Mouse (Mus musculus) limb, embryonic 14.5 days (tissue): ENCODE results near the gene Wrb. TPM values are rescaled to one million over a fixed set of nuclear protein-coding genes. Genes with fewer than 3 reads are reported as not detected.

ENCODE experiments used
- ATAC-seq: fragments of 200-750 bp; cut with Nextera tagmentation; 2 replicates; pipeline ENCODE4 v1.8.0; 2017; ENCODE audit warnings: low read depth, moderate number of reproducible peaks, moderate TSS enrichment; ENCODE audit not compliant: low FRiP score
- DNase-seq: peaks from one replicate; pipeline ENCODE4 v3.0.0-alpha.2; 2015; ENCODE audit warnings: low spot score
- H3K27ac ChIP-seq: fragments of 300-500 bp; sonication (generic); replicated peaks from 2 replicates; pipeline ENCODE4 v1.5.1; 2014; ENCODE audit warnings: low read depth, mild to moderate bottlenecking, low read length, moderate library complexity, mixed read lengths
- H3K27me3 ChIP-seq: fragments of 300-500 bp; sonication (generic); 2 replicates; pipeline ENCODE4 v1.6.1; 2014; ENCODE audit warnings: low read length, mixed read lengths; ENCODE audit not compliant: control insufficient read depth, insufficient read depth
- H3K36me3 ChIP-seq: fragments of 300-500 bp; sonication (generic); 2 replicates; pipeline ENCODE4 v1.6.1; 2014; ENCODE audit warnings: mild to moderate bottlenecking, low read length, moderate library complexity, mixed read lengths; ENCODE audit not compliant: control insufficient read depth, insufficient read depth
- H3K4me1 ChIP-seq: fragments of 300-500 bp; sonication (generic); 2 replicates; pipeline ENCODE4 v1.6.1; 2014; ENCODE audit warnings: antibody characterized with exemption, low read length, mixed read lengths; ENCODE audit not compliant: control insufficient read depth, insufficient read depth
- H3K4me2 ChIP-seq: fragments of 300-500 bp; sonication (generic); replicated peaks from 2 replicates; pipeline ENCODE4 v1.6.1; 2014; ENCODE audit warnings: low read depth, mild to moderate bottlenecking, low read length, moderate library complexity; ENCODE audit not compliant: severe bottlenecking
- H3K4me3 ChIP-seq: fragments of 300-500 bp; sonication (generic); replicated peaks from 2 replicates; pipeline ENCODE4 v1.5.1; 2014; ENCODE audit warnings: low read length
- H3K9ac ChIP-seq: fragments of 300-500 bp; sonication (generic); 2 replicates; pipeline ENCODE4 v1.6.1; 2014; ENCODE audit warnings: mild to moderate bottlenecking, low read depth, low read length, moderate library complexity; ENCODE audit not compliant: severe bottlenecking
- H3K9me3 ChIP-seq: fragments of 300-500 bp; sonication (generic); 2 replicates; pipeline ENCODE4 v1.6.1; 2016; ENCODE audit warnings: low read length; ENCODE audit not compliant: control insufficient read depth
- POLR2A ChIP-seq: fragments of 200-500 bp; IDR thresholded peaks from 2 replicates; pipeline ENCODE4 v1.8.0; 2012; ENCODE audit warnings: inconsistent platforms, mild to moderate bottlenecking, moderate library complexity, borderline replicate concordance; ENCODE audit not compliant: insufficient read depth, insufficient read length; ENCODE audit errors: extremely low read depth
- WGBS: fragments of 180-500 bp; shearing (Covaris S2); extraction: QIAGEN DNeasy Blood & Tissue Kit; methylation state at CpG from one replicate; pipeline ENCODE4 v1.1.7; 2014; 5-methylcytosine and 5-hydroxymethylcytosine counted together
- polyA plus RNA-seq, 2 experiments: library from polyadenylated mRNA; depleted of rRNA in 1 of 2; stranded (reverse) in 1 of 2; unstranded in 1 of 2; fragments of >200 nt; fragmentation: Nextera tagmentation in 1 of 2; extraction: Ambion mirVana in 1 of 2; gene quantifications; 2 replicates each; pipeline versions ENCODE4 v1.2.1 to v1.2.3; 2012 to 2014

Wrb gene
- polyA plus RNA-seq, 2 experiments: 53.9 to 54.7 TPM

GRCm38 (mm10) chr16:96110655-96111345 is 34.4 kb upstream of the Wrb start:
- WGBS: 61% methylated on average over 5 of the region's 5 CpGs
- no peaks in the 10 kb centered on the region for H3K27me3 ChIP-seq
- H3K4me1 ChIP-seq: no peaks in the 10 kb centered on the region
- no peak for TF ChIP-seq POLR2A
- no peak overlapping the region for H3K4me2 ChIP-seq
- no peaks in the 10 kb centered on the region for H3K36me3 ChIP-seq
- no peaks in the 10 kb centered on the region for H3K9me3 ChIP-seq
- H3K4me3 ChIP-seq: no peak overlapping the region
- no peak overlapping the region for H3K9ac ChIP-seq
- H3K27ac ChIP-seq: no peak overlapping the region
- no peak for ATAC-seq
- DNase-seq: no peak

GRCm38 (mm10) chr16:96112769-96113168 is 32.4 kb upstream of the Wrb start:
- ATAC-seq (no peak), DNase-seq (no peak)
- WGBS: 54% methylated on average over 2 of the region's 2 CpGs
- Histone ChIP-seq H3K4me2 (no peak overlapping the region), H3K36me3 (no peaks in the 10 kb centered on the region), H3K4me1 (no peaks in the 10 kb centered on the region), H3K27me3 (no peaks in the 10 kb centered on the region), H3K9me3 (no peaks in the 10 kb centered on the region), H3K4me3 (no peak overlapping the region), H3K27ac (no peak overlapping the region), H3K9ac (no peak overlapping the region)
- no peak for TF ChIP-seq POLR2A

- TF ChIP-seq POLR2A: no peak
Observed at GRCm38 (mm10) chr16:96114729-96115128, 30.5 kb upstream of the Wrb start.

GRCm38 (mm10) chr16:96120022-96120623 is 25.1 kb upstream of the Wrb start:
- no peaks in the 10 kb centered on the region for H3K9me3 ChIP-seq
- WGBS: 67% methylated on average over 4 of the region's 4 CpGs
- peaks cover 40% of the 10 kb centered on the region for H3K36me3 ChIP-seq
- no peak overlapping the region for H3K4me2 ChIP-seq
- no peak for ATAC-seq
- TF ChIP-seq POLR2A: no peak
- H3K27me3 ChIP-seq: no peaks in the 10 kb centered on the region
- no peak for DNase-seq
- no peak overlapping the region for H3K4me3 ChIP-seq
- H3K4me1 ChIP-seq: no peaks in the 10 kb centered on the region
- no peak overlapping the region for H3K9ac ChIP-seq
- H3K27ac ChIP-seq: no peak overlapping the region

More at GRCm38 (mm10) chr16:96114729-96115128, 30.5 kb upstream of the Wrb start:
- Histone ChIP-seq H3K36me3 (no peaks in the 10 kb centered on the region), H3K27me3 (no peaks in the 10 kb centered on the region), H3K4me2 (no peak overlapping the region), H3K4me1 (no peaks in the 10 kb centered on the region), H3K4me3 (no peak overlapping the region), H3K27ac (no peak overlapping the region), H3K9me3 (no peaks in the 10 kb centered on the region), H3K9ac (no peak overlapping the region)
- DNase-seq (no peak), ATAC-seq (no peak)
- WGBS: 45% methylated on average over 4 of the region's 4 CpGs

- Histone ChIP-seq H3K4me1 (peaks cover 14% of the 10 kb centered on the region), H3K4me2 (peak overlapping the region; percentile 86), H3K27me3 (no peaks in the 10 kb centered on the region), H3K36me3 (peaks cover 46% of the 10 kb centered on the region), H3K9ac (peak overlapping the region; percentile 98), H3K9me3 (no peaks in the 10 kb centered on the region), H3K27ac (peak overlapping the region; percentile 97), H3K4me3 (peak overlapping the region; percentile 97)
- ATAC-seq: no peak
- DNase-seq: peak; percentile 15
- no peak for TF ChIP-seq POLR2A
- 4% methylated on average over 19 of the region's 19 CpGs for WGBS
Observed at GRCm38 (mm10) chr16:96126684-96127171, 18.5 kb upstream of the Wrb start.
